Mouse (Mus musculus): ENCODE results near the gene Lin7c.

Gene Lin7c

DNA sequence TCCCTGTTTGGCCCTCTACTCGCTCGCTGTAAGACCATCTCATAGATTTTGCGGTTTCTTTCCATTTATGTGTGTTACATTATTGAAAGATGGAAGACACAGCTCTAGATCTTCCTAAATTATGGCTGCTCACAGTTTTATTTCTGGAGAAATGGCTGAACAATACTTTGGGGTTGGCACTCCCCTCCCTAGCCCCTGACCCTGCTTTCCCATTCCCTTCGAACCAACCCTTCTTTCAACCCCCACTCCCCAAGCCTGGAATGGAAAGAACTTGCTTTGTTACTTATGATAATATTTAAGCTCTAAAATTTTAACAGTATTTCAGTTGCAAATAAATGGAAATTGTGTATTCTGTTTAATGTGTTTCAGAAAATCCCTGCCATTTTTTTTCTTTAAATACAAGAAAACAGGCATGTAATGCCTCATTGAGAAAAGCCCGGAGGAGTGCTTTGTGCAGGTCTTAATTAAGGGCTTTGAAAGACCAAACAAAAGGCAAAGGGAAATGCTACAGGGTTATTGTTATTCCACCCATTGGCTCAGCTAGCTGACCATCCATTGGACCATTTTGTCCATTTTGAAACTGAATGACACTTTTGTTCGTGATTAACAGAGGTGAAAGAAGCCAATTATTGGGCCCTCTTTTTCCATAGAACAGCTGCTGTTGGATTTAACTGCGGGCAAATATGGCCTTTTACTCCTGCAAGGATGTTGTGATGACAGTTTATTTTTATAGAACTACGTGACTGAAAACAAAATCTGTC lies 52.3 kb downstream of the Lin7c start:
- no peak for DNase-seq

- DNase-seq, result no peak
These were observed 54.3 kb downstream of the Lin7c start for GRCm38 (mm10) chr2:109944995-109945394.

GRCm38 (mm10) chr2:109945532-109945931 lies 54.9 kb downstream of the Lin7c start:
- no peak for DNase-seq

- DNase-seq, result no peak
These were observed 55.8 kb downstream of the Lin7c start for GRCm38 (mm10) chr2:109946426-109946825.

GRCm38 (mm10) chr2:109949519-109949918 lies 58.9 kb downstream of the Lin7c start:
- no peak for DNase-seq

DNA sequence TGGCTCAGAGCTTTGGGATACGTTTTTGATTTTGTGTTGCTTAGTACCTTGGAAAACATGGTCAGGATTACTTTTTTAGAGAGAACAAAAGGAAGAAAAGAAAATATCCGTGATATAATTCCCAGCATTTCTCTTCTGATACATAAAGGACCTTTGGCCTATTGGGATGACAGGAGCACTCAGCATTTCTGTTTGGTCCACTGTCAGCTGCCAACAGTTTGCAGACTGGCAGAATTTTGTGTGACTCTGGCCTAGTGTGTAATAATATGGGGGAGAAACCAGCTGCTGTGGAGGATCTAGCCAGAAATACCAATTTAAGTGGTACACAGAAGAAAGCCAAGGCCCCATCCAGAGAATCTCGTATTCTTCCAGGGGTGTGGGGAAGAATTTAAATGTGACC lies 59.7 kb downstream of the Lin7c start:
- no peak for DNase-seq
